Mouse (Mus musculus) cerebral cortex, adult 2 months (tissue): ENCODE measurements around the gene Cyp2j7.

Experiments
- WGBS: fragments of 180-500 bp; shearing (Covaris S2); methylation state at CpG from one replicate; pipeline ENCODE4 v1.1.7; 2018; 5-methylcytosine and 5-hydroxymethylcytosine counted together

Gene Cyp2j7

DNA sequence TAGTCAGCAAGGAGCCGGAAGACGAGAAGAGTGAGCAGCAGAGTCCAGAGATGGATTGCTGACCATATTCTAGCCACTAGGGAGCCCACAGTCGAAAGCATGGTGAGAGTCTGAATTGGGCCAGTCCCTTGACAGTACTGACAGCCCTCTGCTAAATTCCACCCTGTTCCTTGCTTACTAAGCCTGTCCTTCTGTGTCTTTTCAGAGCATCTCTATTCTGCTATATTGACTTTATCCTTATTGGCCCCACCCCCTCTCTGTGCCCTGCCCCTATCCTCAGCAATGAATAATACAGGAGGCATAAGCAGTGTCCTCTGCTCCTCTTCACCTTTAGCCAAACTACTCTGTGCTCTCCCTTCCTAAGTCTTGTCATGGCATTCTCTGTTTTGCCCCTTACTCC lies at the start of gene Cyp2j7:
Cyp2j7 (minus strand) TSS at position 101 of the 400 bp plus-strand sequence.
- WGBS: 89% methylated on average over 3 of the region's 3 CpGs

DNA sequence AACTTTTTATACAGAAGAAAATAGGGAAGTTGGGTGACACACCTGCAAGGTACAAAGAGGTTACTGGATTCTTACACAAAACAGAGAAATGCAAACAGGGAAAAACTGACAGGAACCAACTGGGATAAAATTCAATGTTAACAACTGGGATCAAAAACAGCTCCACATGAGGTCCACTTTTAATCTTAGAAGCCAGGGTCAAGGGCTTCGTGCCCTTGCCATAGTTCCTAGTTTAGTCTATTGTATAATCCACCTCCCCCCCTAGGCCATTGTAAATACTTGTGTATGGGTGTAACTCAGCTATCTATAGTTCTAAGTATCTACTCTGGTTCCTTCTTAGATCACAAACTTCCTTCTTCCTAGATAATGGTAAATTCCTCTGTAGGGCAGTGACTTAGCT lies 40.4 kb upstream of the Cyp2j7 start:
- WGBS: 81% methylated on average over 1 of the region's 1 CpGs

DNA sequence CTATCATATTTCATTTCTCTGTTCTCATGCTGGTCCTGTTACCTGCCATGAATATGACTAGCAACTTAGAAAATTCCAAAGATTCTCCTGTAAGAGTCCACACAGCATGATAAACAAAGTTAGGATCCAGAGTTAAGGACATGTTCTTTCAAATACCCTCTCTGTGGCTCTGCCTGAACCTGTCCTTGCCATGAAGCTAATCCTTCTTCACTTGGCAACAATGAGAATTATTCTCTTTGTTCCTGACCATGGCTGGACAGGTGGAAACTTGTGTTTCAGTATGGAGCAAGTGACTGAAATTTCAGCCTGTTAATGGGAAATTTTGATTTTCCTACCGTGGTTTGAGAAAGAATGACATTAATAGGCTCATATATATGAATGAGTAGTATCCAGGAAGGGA lies 39.8 kb downstream of the Cyp2j7 start:
- 69% methylated on average over 1 of the region's 1 CpGs for WGBS

- 90% methylated on average over 5 of the region's 5 CpGs for WGBS
These were observed 47.1 kb downstream of the Cyp2j7 start for GRCm38 (mm10) chr4:96189321-96189720.

DNA sequence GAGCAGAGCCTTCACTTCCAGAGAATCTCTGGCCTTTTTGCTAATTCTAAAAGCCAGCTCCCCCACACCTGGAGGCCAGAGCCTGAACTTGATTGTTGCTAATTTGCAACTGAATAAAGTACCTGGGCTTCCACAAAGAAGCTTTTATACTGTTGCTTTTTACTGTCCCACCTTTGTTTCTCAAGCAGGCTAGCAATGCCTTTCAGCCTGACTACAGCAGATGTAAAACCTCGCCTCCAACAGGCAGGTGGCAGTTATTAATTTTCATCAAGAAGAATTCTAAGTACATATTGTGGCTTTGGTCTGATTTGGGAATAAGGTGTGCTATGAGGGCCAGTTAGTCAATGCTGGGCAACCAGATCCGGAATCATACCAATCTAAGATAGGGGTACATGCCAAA lies 47.8 kb downstream of the Cyp2j7 start:
- 90% methylated on average over 2 of the region's 2 CpGs for WGBS

DNA sequence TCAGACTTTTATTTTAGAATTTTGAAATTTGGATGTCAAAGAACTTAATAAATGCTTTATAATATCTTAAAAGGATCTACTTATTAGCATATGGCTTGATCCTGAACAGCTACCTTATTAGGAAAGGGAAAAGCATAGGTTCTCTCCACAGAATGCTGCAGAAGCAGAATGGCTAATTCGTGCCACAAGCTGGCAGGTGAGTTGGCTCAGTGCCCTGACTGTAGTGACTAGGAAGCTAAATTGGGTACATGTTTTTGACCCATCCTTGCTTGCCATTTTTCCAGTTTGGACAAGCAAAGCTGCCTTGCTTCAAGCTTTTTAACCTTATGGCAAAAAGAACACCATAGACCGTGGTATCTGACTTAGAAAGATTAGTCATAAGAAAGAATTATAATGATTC lies 48.3 kb downstream of the Cyp2j7 start:
- WGBS: 83% methylated on average over 2 of the region's 2 CpGs

- WGBS: 93% methylated on average over 2 of the region's 2 CpGs
These were observed 51.7 kb downstream of the Cyp2j7 start for GRCm38 (mm10) chr4:96184716-96185115.

DNA sequence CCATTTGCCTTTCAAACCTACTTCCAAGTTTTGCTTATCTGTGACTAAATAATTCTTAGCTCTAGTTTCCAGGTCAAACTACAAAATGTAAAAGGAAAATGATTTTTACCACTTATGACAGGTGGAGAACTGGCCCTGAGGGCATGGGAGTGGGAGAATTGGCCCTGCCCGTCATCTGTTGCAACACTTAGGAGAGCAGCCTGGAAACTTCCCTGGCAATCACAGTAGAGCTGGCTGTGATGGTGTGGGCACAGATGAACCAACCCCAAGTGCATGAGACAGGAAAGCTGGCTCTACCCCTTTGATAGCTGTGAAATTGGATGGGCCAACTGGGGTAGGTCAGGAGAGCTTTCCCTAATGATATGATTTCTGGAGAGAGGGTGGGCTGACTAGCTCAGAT lies 73.6 kb downstream of the Cyp2j7 start:
- 81% methylated on average over 1 of the region's 1 CpGs for WGBS

DNA sequence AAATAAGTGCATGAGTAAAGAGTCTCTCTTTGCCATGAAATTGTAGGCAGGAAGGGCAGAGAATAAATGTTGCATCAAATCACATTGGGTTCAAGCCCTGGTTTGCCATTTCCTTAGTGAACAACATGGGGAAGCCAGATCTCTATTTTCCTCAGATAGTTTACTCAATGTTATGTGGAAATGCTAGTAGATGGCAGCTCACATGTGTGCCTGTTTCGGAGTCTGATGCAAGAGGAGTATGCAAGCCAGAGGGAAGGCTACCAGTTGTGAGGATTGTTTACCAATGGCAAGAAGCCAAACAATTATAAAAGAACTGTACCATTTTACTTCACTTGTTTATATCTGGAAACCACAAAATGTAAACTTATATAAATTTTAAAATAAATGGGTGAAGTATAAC lies 74.9 kb downstream of the Cyp2j7 start:
- 92% methylated on average over 1 of the region's 1 CpGs for WGBS
